Mouse (Mus musculus): ENCODE measurements at regions not wholly inside any gene's neighbourhood (a gene's known extent, or its start where the extent isn't known, plus 50 kb on each side); places are given as distances from the start of the nearest gene placed in this dataset.

DNA sequence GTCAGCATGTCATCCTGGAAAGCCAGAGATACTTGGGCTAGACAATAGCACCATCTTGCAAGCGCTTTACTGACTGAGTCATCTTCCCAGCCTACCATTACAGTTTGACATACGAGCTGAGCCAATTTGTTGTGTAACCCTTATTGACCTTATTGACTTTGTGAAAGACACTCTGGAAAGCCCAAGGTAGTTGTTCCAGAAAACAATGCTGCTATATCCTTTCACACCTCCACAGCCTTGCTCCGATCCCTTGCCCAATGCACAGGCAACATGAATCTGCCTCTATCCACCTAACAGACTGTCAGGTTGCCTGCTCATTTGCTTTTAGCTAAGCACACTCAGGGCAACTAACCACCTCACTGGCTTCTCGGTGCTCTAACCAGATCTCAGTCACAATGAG, 322.8 kb downstream of the Icos start:
- no peak for ATAC-seq (ENCODE audit: low FRiP score, low TSS enrichment)
- no peak overlapping the region for H3K9ac ChIP-seq (replicated peaks; ENCODE audit: low read length)
- no peak overlapping the region for H3K27ac ChIP-seq (ENCODE audit: low read length)
- no peaks in the 10 kb centered on the region for H3K36me3 ChIP-seq (ENCODE audit: insufficient read depth, low read length)
- H3K9me3 ChIP-seq (ENCODE audit: low read length), result no peaks in the 10 kb centered on the region
- WGBS, result 64% methylated on average over 4 of the region's 4 CpGs
- H3K4me3 ChIP-seq (ENCODE audit: low read length), result no peak overlapping the region
- peaks cover 16% of the 10 kb centered on the region for H3K4me1 ChIP-seq (ENCODE audit: insufficient read depth, low read length)
- H3K4me2 ChIP-seq (replicated peaks; ENCODE audit: low read depth, low read length), result no peak overlapping the region
- H3K27me3 ChIP-seq (ENCODE audit: insufficient read depth, low read length), result peaks cover 16% of the 10 kb centered on the region

DNA sequence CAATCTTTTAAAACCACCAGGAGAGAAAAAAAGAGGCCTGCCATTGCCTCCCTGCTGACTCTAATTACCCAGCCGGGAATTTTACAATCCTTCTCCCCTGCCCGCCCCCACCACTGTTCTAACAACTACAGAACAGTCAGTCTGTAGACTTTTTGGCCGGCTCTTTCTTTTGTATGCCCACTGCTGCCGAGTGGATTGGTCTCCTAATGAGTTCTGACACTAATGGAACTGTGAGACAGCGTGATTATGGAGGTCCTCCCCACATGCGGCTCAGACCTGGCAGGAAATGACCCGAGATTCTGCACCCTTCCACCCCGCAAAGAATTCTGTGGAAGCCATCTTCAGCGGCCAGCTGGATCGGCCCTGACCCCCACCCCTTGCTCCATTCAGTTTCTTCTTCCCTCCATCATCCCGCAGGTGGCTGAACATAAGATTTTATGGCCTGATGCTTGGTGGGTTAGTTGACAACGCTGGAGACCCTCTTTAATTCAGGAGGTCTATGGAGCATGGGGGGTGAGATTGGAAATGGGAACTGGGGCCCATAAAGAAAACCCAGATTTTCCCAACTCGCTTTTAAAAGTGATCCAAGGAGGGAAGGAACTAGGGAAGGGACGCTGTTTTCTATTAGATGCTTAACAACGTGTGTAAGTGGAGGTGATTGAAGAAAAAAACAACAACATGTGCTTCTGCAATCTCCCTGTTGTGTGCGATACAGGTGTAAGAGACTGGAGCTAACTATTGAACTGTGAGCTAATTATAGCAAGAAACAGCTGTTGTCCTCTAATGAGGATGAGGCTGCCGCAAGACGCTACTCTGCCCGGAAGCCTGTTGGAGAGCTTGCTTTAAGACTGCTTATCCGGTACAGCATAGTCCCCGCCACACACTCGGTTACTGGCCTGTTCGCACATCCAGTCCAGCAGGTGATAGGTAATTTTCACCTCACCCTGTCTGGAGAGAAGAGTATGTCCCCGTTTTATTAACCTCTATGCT, 323.6 kb downstream of the Icos start:
- Histone ChIP-seq H3K9ac (replicated peaks; ENCODE audit: low read length) (no peak overlapping the region), H3K4me3 (ENCODE audit: low read length) (no peak overlapping the region), H3K27ac (ENCODE audit: low read length) (no peak overlapping the region), H3K9me3 (ENCODE audit: low read length) (no peaks in the 10 kb centered on the region), H3K36me3 (ENCODE audit: insufficient read depth, low read length) (no peaks in the 10 kb centered on the region), H3K4me1 (ENCODE audit: insufficient read depth, low read length) (peaks cover 20% of the 10 kb centered on the region), H3K4me2 (replicated peaks; ENCODE audit: low read depth, low read length) (0 out of 2 replicates have a peak overlapping the region, but pooled peaks have one; percentile 1), H3K27me3 (ENCODE audit: insufficient read depth, low read length) (peaks cover 16% of the 10 kb centered on the region)
- no peak for ATAC-seq (ENCODE audit: low FRiP score, low TSS enrichment)
- WGBS, result 27% methylated on average over 24 of the region's 24 CpGs

GRCm38 (mm10) chr1:61302570-61303071, 324.9 kb downstream of the Icos start:
- no peak overlapping the region for H3K9ac ChIP-seq (replicated peaks; ENCODE audit: low read length)
- no peaks in the 10 kb centered on the region for H3K9me3 ChIP-seq (ENCODE audit: low read length)
- H3K4me3 ChIP-seq (ENCODE audit: low read length), result no peak overlapping the region
- WGBS, result 75% methylated on average over 8 of the region's 8 CpGs
- peaks cover 25% of the 10 kb centered on the region for H3K4me1 ChIP-seq (ENCODE audit: insufficient read depth, low read length)
- no peak overlapping the region for H3K27ac ChIP-seq (ENCODE audit: low read length)
- H3K27me3 ChIP-seq (ENCODE audit: insufficient read depth, low read length), result peaks cover 12% of the 10 kb centered on the region; the same call in 1 of the 2 replicates
- no peak overlapping the region for H3K4me2 ChIP-seq (replicated peaks; ENCODE audit: low read depth, low read length)
- ATAC-seq (ENCODE audit: low FRiP score, low TSS enrichment), result no peak
- H3K36me3 ChIP-seq (ENCODE audit: insufficient read depth, low read length), result no peaks in the 10 kb centered on the region

DNA sequence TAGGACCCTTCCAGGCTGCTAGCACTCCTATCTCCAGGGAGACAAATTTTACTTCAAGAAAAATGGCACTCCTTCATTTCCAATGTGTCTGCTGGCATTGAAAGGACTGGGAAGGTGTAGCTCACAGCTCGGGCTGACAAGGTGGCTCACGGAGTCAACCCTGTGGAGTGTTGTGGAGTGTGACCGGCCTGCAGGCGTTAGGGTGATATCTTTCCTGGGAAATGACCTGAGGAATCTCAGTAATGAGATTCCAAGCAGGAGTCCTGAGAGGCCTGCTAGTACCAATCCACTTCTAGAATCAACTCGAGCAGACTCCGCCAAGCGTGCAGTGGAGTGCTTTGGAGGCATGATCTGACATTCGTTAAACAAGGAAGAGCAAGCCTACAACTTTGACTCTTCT, 328.6 kb downstream of the Icos start:
- Histone ChIP-seq H3K4me2 (replicated peaks; ENCODE audit: low read depth, low read length) (no peak overlapping the region), H3K36me3 (ENCODE audit: insufficient read depth, low read length) (no peaks in the 10 kb centered on the region), H3K4me1 (ENCODE audit: insufficient read depth, low read length) (peaks cover 16% of the 10 kb centered on the region), H3K27me3 (ENCODE audit: insufficient read depth, low read length) (peaks cover 9% of the 10 kb centered on the region; the same call in 1 of the 2 replicates), H3K4me3 (ENCODE audit: low read length) (no peak overlapping the region), H3K9me3 (ENCODE audit: low read length) (no peaks in the 10 kb centered on the region), H3K27ac (ENCODE audit: low read length) (no peak overlapping the region), H3K9ac (replicated peaks; ENCODE audit: low read length) (no peak overlapping the region)
- 44% methylated on average over 8 of the region's 8 CpGs for WGBS
- ATAC-seq (ENCODE audit: low FRiP score, low TSS enrichment), result peak; percentile 75

DNA sequence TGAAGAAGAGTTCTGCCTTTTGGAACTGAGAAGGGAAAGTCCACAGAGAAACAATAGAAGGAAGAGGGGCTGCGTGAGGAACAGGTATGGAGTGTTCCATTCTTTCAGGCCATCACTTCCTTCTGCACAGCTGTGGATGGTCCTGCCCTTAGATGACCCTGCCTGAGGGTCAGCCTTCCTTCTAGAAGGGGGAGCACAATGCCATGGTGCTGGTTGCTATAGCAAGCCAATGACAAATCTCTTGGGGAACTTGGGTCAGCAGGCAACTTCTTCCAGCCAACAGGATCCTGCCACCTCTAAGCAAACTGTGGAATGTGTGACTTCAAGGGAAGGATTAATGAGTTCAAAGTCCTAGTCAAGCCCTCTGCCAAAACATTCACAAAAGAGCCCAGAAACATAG, 329.1 kb upstream of the Pard3b start:
- Histone ChIP-seq H3K27me3 (ENCODE audit: insufficient read depth, low read length) (no peaks in the 10 kb centered on the region), H3K4me3 (ENCODE audit: low read length) (no peak overlapping the region), H3K27ac (ENCODE audit: low read length) (no peak overlapping the region), H3K9me3 (ENCODE audit: low read length) (no peaks in the 10 kb centered on the region), H3K36me3 (ENCODE audit: insufficient read depth, low read length) (no peaks in the 10 kb centered on the region), H3K4me1 (ENCODE audit: insufficient read depth, low read length) (peaks cover 9% of the 10 kb centered on the region; the same call in 1 of the 2 replicates), H3K9ac (replicated peaks; ENCODE audit: low read length) (no peak overlapping the region), H3K4me2 (replicated peaks; ENCODE audit: low read depth, low read length) (no peak overlapping the region)
- ATAC-seq (ENCODE audit: low FRiP score, low TSS enrichment), result no peak
- WGBS, result 56% methylated on average over 1 of the region's 1 CpGs

DNA sequence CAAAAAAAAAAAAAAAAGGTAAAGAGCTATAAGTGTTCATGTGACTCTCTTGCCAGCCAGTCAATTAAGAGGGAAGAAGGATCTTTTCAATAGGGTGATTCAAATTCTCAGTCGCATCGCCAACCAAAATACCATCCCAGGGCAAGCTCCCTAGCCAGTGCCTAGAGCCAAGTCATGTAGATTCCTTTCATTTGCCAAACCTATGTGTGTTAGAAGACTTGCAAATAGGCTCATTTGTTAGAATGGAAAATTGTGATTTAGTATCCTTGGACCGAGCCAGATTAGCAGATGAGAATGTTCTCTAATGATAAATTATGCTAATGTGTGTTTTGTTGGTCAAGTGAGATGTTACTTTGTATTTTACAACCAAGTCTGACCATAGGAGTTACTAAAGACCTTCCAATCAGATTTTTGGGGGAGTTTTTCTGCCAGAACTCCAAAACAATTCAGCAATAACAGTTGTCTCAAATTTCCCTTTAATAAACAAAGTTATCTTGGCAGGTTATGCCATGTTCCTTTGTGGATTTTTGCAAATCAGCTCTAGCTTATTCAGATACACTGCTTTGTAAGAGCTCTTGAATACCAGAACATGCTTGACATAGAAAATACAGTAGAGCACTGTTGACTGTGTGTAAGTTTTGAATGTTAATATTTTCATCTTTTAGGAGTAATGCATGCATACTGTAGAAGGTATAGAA, 328.4 kb upstream of the Pard3b start:
- no peaks in the 10 kb centered on the region for H3K9me3 ChIP-seq (ENCODE audit: low read length)
- no peaks in the 10 kb centered on the region for H3K36me3 ChIP-seq (ENCODE audit: insufficient read depth, low read length)
- H3K27me3 ChIP-seq (ENCODE audit: insufficient read depth, low read length), result no peaks in the 10 kb centered on the region
- peaks cover 9% of the 10 kb centered on the region; the same call in 1 of the 2 replicates for H3K4me1 ChIP-seq (ENCODE audit: insufficient read depth, low read length)
- no peak overlapping the region for H3K27ac ChIP-seq (ENCODE audit: low read length)
- no peak overlapping the region for H3K9ac ChIP-seq (replicated peaks; ENCODE audit: low read length)
- no peak overlapping the region for H3K4me3 ChIP-seq (ENCODE audit: low read length)
- no peak for ATAC-seq (ENCODE audit: low FRiP score, low TSS enrichment)
- no peak overlapping the region for H3K4me2 ChIP-seq (replicated peaks; ENCODE audit: low read depth, low read length)
- WGBS, result 90% methylated on average over 3 of the region's 3 CpGs

DNA sequence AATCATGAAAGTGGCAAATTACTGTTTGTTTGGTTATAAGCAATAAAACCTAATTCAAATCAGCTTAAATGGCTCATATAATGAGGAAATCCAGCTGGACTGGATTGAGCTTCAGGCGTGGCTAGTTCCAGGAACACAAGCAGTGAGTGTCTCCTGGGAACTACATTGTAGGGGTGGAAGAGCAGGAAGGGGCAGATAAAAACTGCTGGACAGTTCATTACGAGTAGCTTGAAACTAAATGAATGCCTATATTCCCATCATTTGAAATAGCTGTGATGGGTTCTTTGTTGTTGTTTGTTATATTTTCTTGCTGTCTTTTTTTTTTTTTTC, 327.9 kb upstream of the Pard3b start:
- Histone ChIP-seq H3K4me2 (replicated peaks; ENCODE audit: low read depth, low read length) (no peak overlapping the region), H3K9me3 (ENCODE audit: low read length) (no peaks in the 10 kb centered on the region), H3K4me3 (ENCODE audit: low read length) (no peak overlapping the region), H3K9ac (replicated peaks; ENCODE audit: low read length) (no peak overlapping the region), H3K4me1 (ENCODE audit: insufficient read depth, low read length) (peaks cover 9% of the 10 kb centered on the region; the same call in 1 of the 2 replicates), H3K36me3 (ENCODE audit: insufficient read depth, low read length) (no peaks in the 10 kb centered on the region), H3K27me3 (ENCODE audit: insufficient read depth, low read length) (no peaks in the 10 kb centered on the region), H3K27ac (ENCODE audit: low read length) (no peak overlapping the region)
- no peak for ATAC-seq (ENCODE audit: low FRiP score, low TSS enrichment)
- 50% methylated on average over 2 of the region's 2 CpGs for WGBS

GRCm38 (mm10) chr1:61313196-61313595, 325.4 kb upstream of the Pard3b start:
- WGBS, result 91% methylated on average over 4 of the region's 4 CpGs
- Histone ChIP-seq H3K27me3 (ENCODE audit: insufficient read depth, low read length) (no peaks in the 10 kb centered on the region), H3K36me3 (ENCODE audit: insufficient read depth, low read length) (no peaks in the 10 kb centered on the region), H3K4me2 (replicated peaks; ENCODE audit: low read depth, low read length) (no peak overlapping the region), H3K9ac (replicated peaks; ENCODE audit: low read length) (no peak overlapping the region), H3K4me3 (ENCODE audit: low read length) (no peak overlapping the region), H3K27ac (ENCODE audit: low read length) (no peak overlapping the region), H3K9me3 (ENCODE audit: low read length) (no peaks in the 10 kb centered on the region), H3K4me1 (ENCODE audit: insufficient read depth, low read length) (no peaks in the 10 kb centered on the region)
- no peak for ATAC-seq (ENCODE audit: low FRiP score, low TSS enrichment)

GRCm38 (mm10) chr1:61316261-61316660, 322.4 kb upstream of the Pard3b start:
- 93% methylated on average over 4 of the region's 4 CpGs for WGBS
- Histone ChIP-seq H3K27me3 (ENCODE audit: insufficient read depth, low read length) (no peaks in the 10 kb centered on the region), H3K4me3 (ENCODE audit: low read length) (no peak overlapping the region), H3K4me2 (replicated peaks; ENCODE audit: low read depth, low read length) (no peak overlapping the region), H3K4me1 (ENCODE audit: insufficient read depth, low read length) (no peaks in the 10 kb centered on the region), H3K36me3 (ENCODE audit: insufficient read depth, low read length) (no peaks in the 10 kb centered on the region), H3K9me3 (ENCODE audit: low read length) (no peaks in the 10 kb centered on the region), H3K27ac (ENCODE audit: low read length) (no peak overlapping the region), H3K9ac (replicated peaks; ENCODE audit: low read length) (no peak overlapping the region)
- ATAC-seq (ENCODE audit: low FRiP score, low TSS enrichment), result no peak

- H3K9ac ChIP-seq (replicated peaks; ENCODE audit: low read length), result no peak overlapping the region
- H3K36me3 ChIP-seq (ENCODE audit: insufficient read depth, low read length), result no peaks in the 10 kb centered on the region
- H3K27ac ChIP-seq (ENCODE audit: low read length), result no peak overlapping the region
- no peaks in the 10 kb centered on the region for H3K27me3 ChIP-seq (ENCODE audit: insufficient read depth, low read length)
- no peaks in the 10 kb centered on the region for H3K9me3 ChIP-seq (ENCODE audit: low read length)
- ATAC-seq (ENCODE audit: low FRiP score, low TSS enrichment), result no peak
- H3K4me3 ChIP-seq (ENCODE audit: low read length), result no peak overlapping the region
- no peaks in the 10 kb centered on the region; the same call in 1 of the 2 replicates for H3K4me1 ChIP-seq (ENCODE audit: insufficient read depth, low read length)
- 69% methylated on average over 2 of the region's 2 CpGs for WGBS
- no peak overlapping the region for H3K4me2 ChIP-seq (replicated peaks; ENCODE audit: low read depth, low read length)
These were observed 321.9 kb upstream of the Pard3b start for GRCm38 (mm10) chr1:61316736-61317135.

All from kidney, embryonic 16.5 days (tissue).